Mouse (Mus musculus): ENCODE measurements at regions not wholly inside any gene's neighbourhood (a gene's known extent, or its start where the extent isn't known, plus 50 kb on each side); places are given as distances from the start of the nearest gene placed in this dataset.

GRCm38 (mm10) chr3:116184443-116184842, 55.0 kb upstream of the Vcam1 start:
- TF ChIP-seq POLR2A (IDR thresholded peaks at IDR 0.05; ENCODE audit: insufficient read length, low read depth) (no peak), MAX (IDR thresholded peaks at IDR 0.05; ENCODE audit: low read depth) (no peak), MYOG (IDR thresholded peaks at IDR 0.05; ENCODE audit: control insufficient read depth in 1 of 3, insufficient read depth in 1 of 3, insufficient read length in 2 of 3, low read depth in 2 of 3) (no peak), TCF3 (IDR thresholded peaks at IDR 0.05; ENCODE audit: insufficient read length, low read depth) (no peak)
